Mouse (Mus musculus) midbrain, embryonic 10.5 days (tissue): Measurements from ENCODE around the gene Ush2a. TPM values are rescaled to one million over a fixed set of nuclear protein-coding genes. Genes with fewer than 3 reads are reported as not detected.

Source experiments
- DNase-seq: peaks from one replicate; pipeline ENCODE4 v3.0.0-alpha.2; 2017; ENCODE audit warnings: low spot score
- H3K27ac ChIP-seq: fragments of 300-500 bp; sonication (generic); replicated peaks from 2 replicates; pipeline ENCODE4 v1.5.1; 2016; ENCODE audit warnings: mild to moderate bottlenecking
- H3K27me3 ChIP-seq: fragments of 300-500 bp; sonication (generic); 2 replicates; pipeline ENCODE4 v1.6.1; 2016; ENCODE audit warnings: low read depth, mild to moderate bottlenecking; ENCODE audit not compliant: poor library complexity, severe bottlenecking
- H3K36me3 ChIP-seq: fragments of 300-500 bp; sonication (generic); 2 replicates; pipeline ENCODE4 v1.6.1; 2016; ENCODE audit warnings: mild to moderate bottlenecking, moderate library complexity
- H3K4me1 ChIP-seq: fragments of 300-500 bp; sonication (generic); 2 replicates; pipeline ENCODE4 v1.6.1; 2016
- H3K4me3 ChIP-seq: fragments of 300-500 bp; sonication (generic); 2 replicates; pipeline ENCODE4 v1.5.1; 2016; ENCODE audit warnings: mild to moderate bottlenecking, moderate library complexity
- H3K9me3 ChIP-seq: fragments of 300-500 bp; sonication (generic); replicated peaks from 2 replicates; pipeline ENCODE4 v1.6.1; 2016; ENCODE audit warnings: mild to moderate bottlenecking
- WGBS: fragments of 180-500 bp; shearing (Covaris S2); methylation state at CpG from one replicate; pipeline ENCODE4 v1.1.7; 2016; 5-methylcytosine and 5-hydroxymethylcytosine counted together
- polyA plus RNA-seq: library from polyadenylated mRNA; unstranded; fragments of >200 nt; fragmentation: Nextera tagmentation; extraction: Ambion mirVana; gene quantifications from 2 replicates; pipeline ENCODE4 v1.2.1, GENCODE M21; 2016

Gene Ush2a
- polyA plus RNA-seq, 1 experiment from 2014 or later, result 0.12 TPM

GRCm38 (mm10) chr1:188834770-188835169, 572.9 kb downstream of the Ush2a start:
- H3K9me3 ChIP-seq, result no peaks in the 10 kb centered on the region
- peaks cover 21% of the 10 kb centered on the region for H3K4me1 ChIP-seq
- DNase-seq, result no peak
- WGBS, result 86% methylated on average over 3 of the region's 3 CpGs
- no peak overlapping the region for H3K4me3 ChIP-seq
- H3K36me3 ChIP-seq, result no peaks in the 10 kb centered on the region
- H3K27ac ChIP-seq, result no peak overlapping the region
- 0 out of 2 replicates have a peak, but pooled peaks cover 8% of the 10 kb centered on the region for H3K27me3 ChIP-seq

- DNase-seq, result no peak
- Histone ChIP-seq H3K4me1 (peaks cover 19% of the 10 kb centered on the region), H3K9me3 (no peaks in the 10 kb centered on the region), H3K36me3 (no peaks in the 10 kb centered on the region), H3K27ac (no peak overlapping the region), H3K4me3 (no peak overlapping the region), H3K27me3 (0 out of 2 replicates have a peak, but pooled peaks cover 8% of the 10 kb centered on the region)
- 91% methylated on average over 5 of the region's 5 CpGs for WGBS
Observed at GRCm38 (mm10) chr1:188837613-188838295, 575.9 kb downstream of the Ush2a start.

GRCm38 (mm10) chr1:188847242-188847641, 585.4 kb downstream of the Ush2a start:
- no peak overlapping the region for H3K27ac ChIP-seq

GRCm38 (mm10) chr1:188852776-188853175, 591.0 kb downstream of the Ush2a start:
- no peaks in the 10 kb centered on the region for H3K4me1 ChIP-seq
- no peak overlapping the region for H3K4me3 ChIP-seq
- no peaks in the 10 kb centered on the region for H3K36me3 ChIP-seq
- H3K9me3 ChIP-seq, result no peaks in the 10 kb centered on the region
- 81% methylated on average over 5 of the region's 5 CpGs for WGBS
- H3K27ac ChIP-seq, result no peak overlapping the region
- no peaks in the 10 kb centered on the region for H3K27me3 ChIP-seq
- DNase-seq, result no peak

More at GRCm38 (mm10) chr1:188847242-188847641, 585.4 kb downstream of the Ush2a start:
- no peaks in the 10 kb centered on the region for H3K9me3 ChIP-seq
- no peak for DNase-seq
- no peaks in the 10 kb centered on the region for H3K27me3 ChIP-seq
- no peak overlapping the region for H3K4me3 ChIP-seq
- no peaks in the 10 kb centered on the region for H3K36me3 ChIP-seq
- WGBS, result 95% methylated on average over 6 of the region's 6 CpGs
- no peaks in the 10 kb centered on the region for H3K4me1 ChIP-seq

- Histone ChIP-seq H3K4me3 (no peak overlapping the region), H3K27me3 (no peaks in the 10 kb centered on the region), H3K36me3 (no peaks in the 10 kb centered on the region), H3K27ac (no peak overlapping the region), H3K9me3 (no peaks in the 10 kb centered on the region), H3K4me1 (no peaks in the 10 kb centered on the region)
- DNase-seq, result no peak
Observed at GRCm38 (mm10) chr1:188854240-188854639, 592.4 kb downstream of the Ush2a start.

GRCm38 (mm10) chr1:188855034-188855433, 593.2 kb downstream of the Ush2a start:
- Histone ChIP-seq H3K4me1 (no peaks in the 10 kb centered on the region), H3K36me3 (no peaks in the 10 kb centered on the region), H3K27me3 (no peaks in the 10 kb centered on the region), H3K4me3 (no peak overlapping the region), H3K27ac (no peak overlapping the region), H3K9me3 (no peaks in the 10 kb centered on the region)
- WGBS, result 99% methylated on average over 2 of the region's 2 CpGs
- DNase-seq, result no peak

- DNase-seq, result no peak
- WGBS, result 95% methylated on average over 5 of the region's 5 CpGs
- H3K4me3 ChIP-seq, result no peak overlapping the region
Observed at GRCm38 (mm10) chr1:188859718-188860117, 597.9 kb downstream of the Ush2a start.

GRCm38 (mm10) chr1:188865881-188866280, 604.1 kb downstream of the Ush2a start:
- no peaks in the 10 kb centered on the region for H3K27me3 ChIP-seq
- H3K4me3 ChIP-seq, result no peak overlapping the region
- no peak overlapping the region for H3K27ac ChIP-seq
- H3K36me3 ChIP-seq, result no peaks in the 10 kb centered on the region
- H3K9me3 ChIP-seq, result no peaks in the 10 kb centered on the region
- no peaks in the 10 kb centered on the region for H3K4me1 ChIP-seq
- WGBS, result 78% methylated on average over 5 of the region's 5 CpGs
- DNase-seq, result no peak

More at GRCm38 (mm10) chr1:188859718-188860117, 597.9 kb downstream of the Ush2a start:
- H3K27ac ChIP-seq, result no peak overlapping the region
- H3K36me3 ChIP-seq, result no peaks in the 10 kb centered on the region
- no peaks in the 10 kb centered on the region for H3K27me3 ChIP-seq
- no peaks in the 10 kb centered on the region for H3K9me3 ChIP-seq
- H3K4me1 ChIP-seq, result no peaks in the 10 kb centered on the region

- no peak for DNase-seq
- H3K4me1 ChIP-seq, result no peaks in the 10 kb centered on the region
- no peak overlapping the region for H3K27ac ChIP-seq
- no peaks in the 10 kb centered on the region for H3K27me3 ChIP-seq
- 93% methylated on average over 11 of the region's 11 CpGs for WGBS
- no peaks in the 10 kb centered on the region for H3K36me3 ChIP-seq
- H3K9me3 ChIP-seq, result no peaks in the 10 kb centered on the region
- H3K4me3 ChIP-seq, result no peak overlapping the region
Observed at GRCm38 (mm10) chr1:188866515-188866914, 604.7 kb downstream of the Ush2a start.

GRCm38 (mm10) chr1:188878531-188879055, 616.8 kb downstream of the Ush2a start:
- no peaks in the 10 kb centered on the region for H3K4me1 ChIP-seq
- WGBS, result 94% methylated on average over 4 of the region's 4 CpGs
- H3K4me3 ChIP-seq, result no peak overlapping the region
- DNase-seq, result no peak
- no peaks in the 10 kb centered on the region for H3K36me3 ChIP-seq
- no peaks in the 10 kb centered on the region for H3K9me3 ChIP-seq
- H3K27ac ChIP-seq, result no peak overlapping the region
- H3K27me3 ChIP-seq, result no peaks in the 10 kb centered on the region

GRCm38 (mm10) chr1:188896906-188897551, 635.2 kb downstream of the Ush2a start:
- Histone ChIP-seq H3K4me3 (no peak overlapping the region), H3K9me3 (no peaks in the 10 kb centered on the region)

GRCm38 (mm10) chr1:188904091-188904490, 642.3 kb downstream of the Ush2a start:
- no peak overlapping the region for H3K4me3 ChIP-seq
- H3K27me3 ChIP-seq, result no peaks in the 10 kb centered on the region
- no peaks in the 10 kb centered on the region for H3K9me3 ChIP-seq
- no peak overlapping the region for H3K27ac ChIP-seq
- H3K4me1 ChIP-seq, result 0 out of 2 replicates have a peak, but pooled peaks cover 7% of the 10 kb centered on the region
- DNase-seq, result no peak
- no peaks in the 10 kb centered on the region for H3K36me3 ChIP-seq
- 76% methylated on average over 10 of the region's 10 CpGs for WGBS

More at GRCm38 (mm10) chr1:188896906-188897551, 635.2 kb downstream of the Ush2a start:
- peaks cover 21% of the 10 kb centered on the region for H3K4me1 ChIP-seq
- no peaks in the 10 kb centered on the region for H3K36me3 ChIP-seq
- WGBS, result 53% methylated on average over 4 of the region's 4 CpGs
- H3K27ac ChIP-seq, result no peak overlapping the region
- no peaks in the 10 kb centered on the region for H3K27me3 ChIP-seq
- DNase-seq, result no peak

- Histone ChIP-seq H3K4me3 (no peak overlapping the region), H3K27ac (no peak overlapping the region), H3K4me1 (0 out of 2 replicates have a peak, but pooled peaks cover 7% of the 10 kb centered on the region), H3K36me3 (no peaks in the 10 kb centered on the region), H3K9me3 (no peaks in the 10 kb centered on the region), H3K27me3 (no peaks in the 10 kb centered on the region)
- WGBS, result 94% methylated on average over 7 of the region's 7 CpGs
- no peak for DNase-seq
Observed at GRCm38 (mm10) chr1:188906175-188906574, 644.4 kb downstream of the Ush2a start.
